Mouse (Mus musculus): Measurements from ENCODE around the gene Nfib.

Nfib gene

GRCm38 (mm10) chr4:82635881-82636280, 69.7 kb downstream of the Nfib start:
- ATAC-seq (ENCODE audit: insufficient number of reproducible peaks, low FRiP score, low TSS enrichment) = no peak

DNA sequence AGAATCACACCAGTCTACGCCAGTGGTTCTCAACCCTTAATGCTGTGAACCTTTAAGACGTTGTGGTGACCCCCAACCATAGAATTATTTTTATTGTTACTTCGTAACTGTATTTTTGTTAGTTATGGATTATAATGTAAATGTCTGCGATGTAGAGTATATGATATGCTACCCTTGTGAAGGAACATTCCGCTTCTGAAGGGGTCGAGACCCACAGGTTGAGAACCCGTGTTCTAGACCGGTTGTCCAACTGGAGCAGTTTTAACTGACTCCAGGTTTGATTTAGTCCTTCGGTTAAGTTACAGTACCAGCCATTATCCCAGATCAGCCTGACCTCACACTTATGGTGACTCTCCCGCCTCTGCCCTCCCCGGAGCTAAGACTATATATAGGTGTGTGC, 70.4 kb downstream of the Nfib start:
- ATAC-seq (ENCODE audit: insufficient number of reproducible peaks, low FRiP score, low TSS enrichment) = no peak

- no peak for ATAC-seq (ENCODE audit: insufficient number of reproducible peaks, low FRiP score, low TSS enrichment)
These were observed 71.2 kb downstream of the Nfib start for GRCm38 (mm10) chr4:82634365-82634764.

DNA sequence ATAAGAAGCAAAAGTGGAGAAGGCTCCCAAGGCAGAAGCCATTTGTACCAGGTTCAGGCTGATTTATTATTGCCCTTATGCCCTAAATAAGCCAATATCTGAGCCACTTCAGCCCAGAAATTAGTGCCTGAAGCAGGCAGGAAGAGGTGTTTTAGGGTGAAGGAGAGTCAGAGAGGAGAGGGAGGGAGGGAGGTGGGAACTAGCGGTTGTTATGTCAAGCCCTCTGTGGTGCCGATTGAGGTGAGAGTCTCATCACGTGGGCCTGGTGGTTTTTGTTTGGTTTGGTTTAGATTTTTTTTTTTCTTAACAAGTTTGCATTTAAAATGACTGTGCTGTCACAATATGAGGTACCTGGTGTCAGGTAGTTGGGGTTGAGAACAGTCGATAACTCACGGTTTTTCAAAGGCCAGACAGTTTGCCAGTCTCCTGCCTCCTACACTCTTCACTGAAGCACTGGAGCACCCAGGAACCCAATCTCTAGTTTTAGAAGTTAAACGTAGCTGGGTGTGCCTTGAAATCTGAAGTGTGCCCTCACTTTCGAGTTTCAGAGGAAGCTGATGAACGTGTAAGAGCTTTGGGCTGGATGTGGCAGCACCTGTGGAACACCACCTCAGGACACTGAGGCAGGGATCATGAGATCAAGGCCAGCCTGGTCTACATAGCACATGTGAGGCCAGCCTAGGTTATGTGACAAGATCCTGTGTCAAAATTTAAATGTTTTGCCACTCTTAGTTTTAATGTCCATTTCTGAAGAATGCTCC, 81.1 kb downstream of the Nfib start:
- no peak for ATAC-seq (ENCODE audit: insufficient number of reproducible peaks, low FRiP score, low TSS enrichment)

- ATAC-seq (ENCODE audit: insufficient number of reproducible peaks, low FRiP score, low TSS enrichment) = no peak
These were observed 81.7 kb downstream of the Nfib start for GRCm38 (mm10) chr4:82623835-82624234.

GRCm38 (mm10) chr4:82623081-82623538, 82.4 kb downstream of the Nfib start:
- ATAC-seq (ENCODE audit: insufficient number of reproducible peaks, low FRiP score, low TSS enrichment) = no peak

DNA sequence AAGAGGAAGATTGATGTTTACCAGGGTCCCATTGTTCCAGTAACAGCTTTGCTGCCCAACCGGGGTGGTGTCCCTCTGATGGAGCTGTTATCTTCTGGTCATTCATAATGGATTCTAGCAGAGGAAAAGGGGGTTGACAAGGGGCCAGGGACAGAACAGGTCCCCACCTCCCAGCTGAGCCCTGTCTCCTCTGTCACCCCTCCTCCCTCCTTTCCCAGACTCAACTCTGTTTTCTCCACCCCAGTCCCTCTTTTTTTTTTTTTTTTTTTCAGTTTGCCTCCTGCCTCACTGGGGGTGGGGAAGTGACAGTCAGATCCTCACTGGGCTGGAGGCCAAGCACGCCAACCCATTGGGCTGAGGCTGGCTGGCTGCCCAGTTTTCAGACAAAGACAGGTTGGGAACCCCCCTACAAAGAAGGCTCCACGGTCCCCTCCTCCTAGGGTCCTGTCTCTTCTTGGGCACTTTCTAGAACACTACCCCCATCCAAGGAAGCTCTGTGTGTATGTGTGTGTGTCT, 83.2 kb downstream of the Nfib start:
- no peak for ATAC-seq (ENCODE audit: insufficient number of reproducible peaks, low FRiP score, low TSS enrichment)

- ATAC-seq (ENCODE audit: insufficient number of reproducible peaks, low FRiP score, low TSS enrichment) = peak; percentile 72
These were observed 86.0 kb downstream of the Nfib start for GRCm38 (mm10) chr4:82619539-82619941.

- ATAC-seq (ENCODE audit: insufficient number of reproducible peaks, low FRiP score, low TSS enrichment) = no peak
These were observed 86.5 kb downstream of the Nfib start for GRCm38 (mm10) chr4:82619003-82619402.

DNA sequence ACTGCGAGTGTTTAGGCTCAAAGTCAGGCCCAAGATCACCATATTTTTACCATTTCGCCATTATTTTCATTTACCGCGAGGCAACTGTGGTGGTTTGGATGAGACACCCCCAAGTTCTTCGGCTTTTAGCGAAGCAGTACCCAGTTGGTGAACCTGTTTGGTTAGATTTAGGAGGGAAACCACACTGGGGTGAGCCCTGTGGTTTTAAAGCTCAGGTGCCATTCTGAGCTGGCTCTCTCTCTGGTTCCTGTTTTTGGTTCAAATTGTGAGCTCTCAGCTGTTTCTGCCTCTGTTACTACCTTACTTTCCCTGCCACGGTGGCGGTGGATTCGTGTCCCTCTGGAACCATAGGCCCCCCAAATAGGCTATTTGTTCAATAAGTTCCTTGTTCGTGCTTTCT, 88.3 kb downstream of the Nfib start:
- no peak for ATAC-seq (ENCODE audit: insufficient number of reproducible peaks, low FRiP score, low TSS enrichment)

- ATAC-seq (ENCODE audit: insufficient number of reproducible peaks, low FRiP score, low TSS enrichment) = no peak
These were observed 89.8 kb downstream of the Nfib start for GRCm38 (mm10) chr4:82615712-82616111.

- no peak for ATAC-seq (ENCODE audit: insufficient number of reproducible peaks, low FRiP score, low TSS enrichment)
These were observed 91.1 kb downstream of the Nfib start for GRCm38 (mm10) chr4:82614466-82614805.

DNA sequence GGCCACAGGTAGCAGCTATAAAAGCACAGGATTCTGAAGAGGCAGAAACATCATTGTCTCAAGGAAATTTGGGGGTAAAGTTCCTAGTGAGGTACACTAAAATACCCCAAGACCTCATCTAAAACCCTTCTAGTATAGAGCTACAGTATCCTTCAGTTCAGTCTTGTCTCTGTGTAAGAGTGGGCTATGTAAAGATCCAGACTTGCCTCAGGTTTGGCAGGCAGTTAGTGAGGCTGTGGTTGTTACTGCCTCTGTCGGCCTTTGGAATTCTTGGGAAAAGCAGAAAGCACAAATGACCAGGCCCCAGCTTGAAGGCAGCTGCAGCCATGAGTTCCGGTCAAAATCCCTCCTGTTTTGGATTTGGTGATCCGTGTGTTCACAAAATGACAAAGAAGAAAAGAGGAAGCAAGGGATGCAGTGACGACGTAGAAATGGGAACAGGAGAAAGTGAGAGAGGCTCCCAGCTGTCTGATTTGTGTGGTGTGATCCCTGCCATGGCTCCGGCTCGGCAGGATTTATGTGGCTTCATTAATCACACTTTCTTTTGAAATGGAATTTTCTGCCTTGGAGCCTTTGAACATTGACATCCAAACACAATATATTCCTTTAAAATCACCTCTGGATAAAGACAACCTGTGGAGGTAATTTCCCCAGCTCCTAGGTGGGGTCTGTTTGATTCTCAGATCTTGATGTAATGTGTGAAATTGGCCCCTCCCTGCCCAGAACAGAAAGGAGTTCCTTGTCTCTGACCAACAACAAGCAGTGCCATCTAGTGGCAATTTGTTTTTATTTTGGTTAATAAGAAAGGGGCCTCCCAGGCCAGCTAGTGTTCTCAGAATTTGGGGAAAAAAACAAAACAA, 91.7 kb downstream of the Nfib start:
- peak; percentile 81 for ATAC-seq (ENCODE audit: insufficient number of reproducible peaks, low FRiP score, low TSS enrichment)

DNA sequence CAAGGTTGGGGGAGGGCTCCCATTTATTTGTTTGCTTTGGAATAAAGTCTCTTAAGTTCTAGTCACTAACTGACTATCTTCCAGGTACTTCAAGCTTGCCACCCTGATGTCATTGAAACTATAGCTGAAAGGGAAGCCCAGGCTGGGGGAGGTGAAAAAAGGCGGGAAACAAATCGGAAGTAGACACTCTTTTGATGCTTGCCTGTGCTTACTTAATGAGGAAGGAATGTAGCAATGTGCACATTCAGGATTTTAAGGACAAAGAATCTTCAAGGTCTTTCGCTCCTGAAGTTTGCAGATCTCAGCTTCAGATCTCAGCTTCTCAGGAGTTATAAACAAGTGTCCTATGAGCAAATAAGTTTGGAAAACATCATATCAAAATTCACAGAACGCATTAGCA, 95.9 kb downstream of the Nfib start:
- ATAC-seq (ENCODE audit: insufficient number of reproducible peaks, low FRiP score, low TSS enrichment) = no peak

GRCm38 (mm10) chr4:82608768-82609610, 96.6 kb downstream of the Nfib start:
- no peak for ATAC-seq (ENCODE audit: insufficient number of reproducible peaks, low FRiP score, low TSS enrichment)

DNA sequence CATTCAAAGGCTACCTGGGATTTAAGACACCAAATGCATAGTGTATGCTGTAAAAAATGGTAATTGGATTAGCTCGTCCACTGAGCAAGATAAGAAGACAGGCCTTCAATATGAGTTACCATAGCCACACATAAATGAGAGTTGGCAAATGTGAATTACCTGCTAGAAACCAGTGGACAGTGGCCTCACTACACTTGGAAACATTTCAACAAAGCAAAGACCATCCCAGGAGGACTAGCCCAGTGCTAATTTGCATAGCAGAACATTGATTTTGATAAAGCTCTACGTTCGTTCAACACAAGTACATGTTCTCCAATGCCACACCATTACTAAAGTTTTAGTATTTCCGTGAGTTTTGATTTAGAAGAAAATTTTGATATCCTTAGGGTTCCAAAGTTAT, 98.3 kb downstream of the Nfib start:
- no peak for ATAC-seq (ENCODE audit: insufficient number of reproducible peaks, low FRiP score, low TSS enrichment)

GRCm38 (mm10) chr4:82606351-82606750, 99.2 kb downstream of the Nfib start:
- no peak for ATAC-seq (ENCODE audit: insufficient number of reproducible peaks, low FRiP score, low TSS enrichment)

GRCm38 (mm10) chr4:82605034-82605784, 100.3 kb downstream of the Nfib start:
- no peak for ATAC-seq (ENCODE audit: insufficient number of reproducible peaks, low FRiP score, low TSS enrichment)

- ATAC-seq (ENCODE audit: insufficient number of reproducible peaks, low FRiP score, low TSS enrichment) = no peak
These were observed 101.0 kb downstream of the Nfib start for GRCm38 (mm10) chr4:82604501-82604900.

DNA sequence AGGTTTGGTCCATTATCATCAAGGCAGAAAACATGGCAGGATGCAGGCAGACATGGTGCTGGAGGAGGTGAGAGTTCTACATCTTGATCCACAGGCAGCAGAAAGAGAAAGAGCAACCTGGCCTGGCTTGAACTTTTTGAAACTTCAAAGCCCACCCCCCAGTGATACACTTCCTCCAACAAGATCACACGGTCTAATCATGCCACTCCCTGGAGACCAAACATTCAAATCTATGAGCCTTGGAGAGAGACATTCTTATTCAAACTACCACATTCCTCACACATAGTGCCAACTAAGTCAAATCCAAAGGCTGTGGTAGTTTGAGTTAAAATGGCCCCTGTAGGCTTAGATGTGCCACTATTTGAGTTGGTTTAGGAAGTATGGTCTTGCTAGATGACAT, 104.9 kb downstream of the Nfib start:
- no peak for ATAC-seq (ENCODE audit: insufficient number of reproducible peaks, low FRiP score, low TSS enrichment)

Measured in cerebellum, adult (tissue).